Mouse (Mus musculus) limb, embryonic 11.5 days (tissue): ENCODE results near the gene A730049H05Rik. TPM values are rescaled to one million over a fixed set of nuclear protein-coding genes. Genes with fewer than 3 reads are reported as not detected.

ENCODE experiments used
- ATAC-seq: fragments of 200-750 bp; cut with Nextera tagmentation; 2 replicates; pipeline ENCODE4 v1.8.0; 2017; ENCODE audit warnings: low read depth; ENCODE audit not compliant: insufficient number of reproducible peaks, low FRiP score, low TSS enrichment
- DNase-seq: peaks from one replicate; pipeline ENCODE4 v3.0.0-alpha.2; 2015; ENCODE audit warnings: low spot score
- H3K27ac ChIP-seq: fragments of 300-500 bp; sonication (generic); replicated peaks from 2 replicates; pipeline ENCODE4 v1.5.1; 2014; ENCODE audit warnings: low read depth, mild to moderate bottlenecking, low read length
- H3K27me3 ChIP-seq: fragments of 300-500 bp; sonication (generic); 2 replicates; pipeline ENCODE4 v1.6.1; 2014; ENCODE audit warnings: mild to moderate bottlenecking, low read length, mixed read lengths; ENCODE audit not compliant: control insufficient read depth, insufficient read depth
- H3K36me3 ChIP-seq: fragments of 300-500 bp; sonication (generic); 2 replicates; pipeline ENCODE4 v1.6.1; 2014; ENCODE audit warnings: mild to moderate bottlenecking, low read length, moderate library complexity, mixed read lengths; ENCODE audit not compliant: control insufficient read depth, insufficient read depth
- H3K4me1 ChIP-seq: fragments of 300-500 bp; sonication (generic); 2 replicates; pipeline ENCODE4 v1.6.1; 2014; ENCODE audit warnings: low read length, mixed read lengths; ENCODE audit not compliant: control insufficient read depth, insufficient read depth
- H3K4me2 ChIP-seq: fragments of 300-500 bp; sonication (generic); 2 replicates; pipeline ENCODE4 v1.6.1; 2014; ENCODE audit warnings: low read depth, mild to moderate bottlenecking, moderate library complexity; ENCODE audit not compliant: severe bottlenecking
- H3K4me3 ChIP-seq: fragments of 300-500 bp; sonication (generic); 2 replicates; pipeline ENCODE4 v1.5.1; 2014; ENCODE audit warnings: low read depth, low read length
- H3K9ac ChIP-seq: fragments of 300-500 bp; sonication (generic); 2 replicates; pipeline ENCODE4 v1.6.1; 2014; ENCODE audit warnings: mild to moderate bottlenecking, low read length
- H3K9me3 ChIP-seq: fragments of 300-500 bp; sonication (generic); 2 replicates; pipeline ENCODE4 v1.6.1; 2016; ENCODE audit warnings: low read length; ENCODE audit not compliant: control insufficient read depth
- WGBS: fragments of 180-500 bp; shearing (Covaris S2); extraction: QIAGEN DNeasy Blood & Tissue Kit; methylation state at CpG from one replicate; pipeline ENCODE4 v1.1.7; 2014; 5-methylcytosine and 5-hydroxymethylcytosine counted together
- polyA plus RNA-seq: library from polyadenylated mRNA; unstranded; fragments of >200 nt; fragmentation: Nextera tagmentation; extraction: Ambion mirVana; gene quantifications from 2 replicates; pipeline ENCODE4 v1.2.1, GENCODE M21; 2014

The A730049H05Rik gene
- polyA plus RNA-seq, 1 experiment from 2014 or later, result 0.55 TPM

- DNase-seq, result no peak
- Histone ChIP-seq H3K9me3 (no peaks in the 10 kb centered on the region), H3K4me3 (no peak overlapping the region), H3K4me2 (no peak overlapping the region), H3K36me3 (no peaks in the 10 kb centered on the region), H3K9ac (no peak overlapping the region), H3K27me3 (no peaks in the 10 kb centered on the region), H3K27ac (no peak overlapping the region), H3K4me1 (0 out of 2 replicates have a peak, but pooled peaks cover 3% of the 10 kb centered on the region)
- WGBS, result 83% methylated on average over 5 of the region's 5 CpGs
- ATAC-seq, result no peak
These were observed 59.8 kb downstream of the A730049H05Rik start for GRCm38 (mm10) chr6:92876121-92876520.

- H3K36me3 ChIP-seq, result no peaks in the 10 kb centered on the region
- 93% methylated on average over 4 of the region's 4 CpGs for WGBS
- H3K9me3 ChIP-seq, result no peaks in the 10 kb centered on the region
These were observed 61.0 kb downstream of the A730049H05Rik start for GRCm38 (mm10) chr6:92877236-92877635.

GRCm38 (mm10) chr6:92878771-92879170 is 62.5 kb downstream of the A730049H05Rik start:
- Histone ChIP-seq H3K9ac (no peak overlapping the region), H3K4me3 (no peak overlapping the region), H3K27ac (no peak overlapping the region), H3K4me2 (no peak overlapping the region), H3K4me1 (no peaks in the 10 kb centered on the region), H3K27me3 (no peaks in the 10 kb centered on the region), H3K9me3 (no peaks in the 10 kb centered on the region), H3K36me3 (no peaks in the 10 kb centered on the region)
- WGBS, result 79% methylated on average over 5 of the region's 5 CpGs
- no peak for ATAC-seq
- DNase-seq, result no peak

More at GRCm38 (mm10) chr6:92877236-92877635, 61.0 kb downstream of the A730049H05Rik start:
- DNase-seq, result no peak
- Histone ChIP-seq H3K9ac (no peak overlapping the region), H3K4me3 (no peak overlapping the region), H3K4me2 (no peak overlapping the region), H3K27ac (no peak overlapping the region), H3K27me3 (no peaks in the 10 kb centered on the region), H3K4me1 (no peaks in the 10 kb centered on the region)
- ATAC-seq, result no peak

DNA sequence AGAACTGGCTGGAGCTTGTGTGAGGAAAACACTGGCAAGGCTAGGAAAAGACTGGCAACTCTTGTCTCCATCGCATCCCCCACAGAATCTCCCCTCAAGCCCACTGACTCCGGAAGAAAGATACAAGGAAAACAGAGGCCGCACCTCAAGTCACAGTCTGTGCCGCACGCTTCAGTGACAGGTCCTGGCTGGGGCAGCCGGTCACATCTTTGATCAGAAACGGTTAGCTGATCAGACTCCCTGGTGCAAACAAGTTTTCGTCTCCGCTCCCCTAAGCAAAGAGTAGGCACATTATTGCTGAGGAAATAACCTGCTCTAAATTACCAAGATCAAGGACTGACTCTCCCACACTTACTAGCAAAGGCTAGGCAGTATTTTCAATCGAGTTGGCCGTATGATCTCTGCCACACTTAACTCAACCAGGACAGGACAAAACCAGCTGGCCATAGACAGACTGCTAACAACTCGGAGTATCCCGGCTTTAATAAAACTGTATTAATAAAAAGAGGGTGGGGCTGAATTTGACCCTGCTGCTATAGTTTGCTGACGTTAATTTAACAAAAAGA is 63.5 kb downstream of the A730049H05Rik start:
- Histone ChIP-seq H3K4me1 (no peaks in the 10 kb centered on the region), H3K9me3 (no peaks in the 10 kb centered on the region), H3K9ac (no peak overlapping the region), H3K27me3 (no peaks in the 10 kb centered on the region), H3K36me3 (no peaks in the 10 kb centered on the region), H3K27ac (no peak overlapping the region), H3K4me3 (no peak overlapping the region), H3K4me2 (no peak overlapping the region)
- 59% methylated on average over 14 of the region's 14 CpGs for WGBS
- ATAC-seq, result no peak
- DNase-seq, result no peak

DNA sequence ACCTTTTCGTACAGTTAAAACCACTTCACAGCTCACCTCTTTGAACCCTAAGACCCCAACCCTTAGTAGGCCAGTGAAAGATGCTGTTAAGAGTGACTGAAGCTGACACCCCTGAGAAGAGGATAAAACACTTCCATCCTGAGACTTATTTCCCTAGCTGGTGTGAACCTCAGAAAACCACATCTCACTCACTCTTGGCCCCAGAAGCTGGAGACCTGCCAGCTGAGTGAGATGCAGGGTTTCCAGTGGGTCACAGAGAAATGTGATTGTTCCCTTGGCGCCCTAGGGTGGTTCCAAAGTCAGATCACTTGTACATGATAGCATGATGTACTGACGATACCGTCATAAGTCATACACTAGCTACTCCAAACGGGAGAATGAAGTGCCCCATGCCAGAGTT is 66.2 kb downstream of the A730049H05Rik start:
- WGBS, result 85% methylated on average over 5 of the region's 5 CpGs
- H3K27ac ChIP-seq, result no peak overlapping the region
- no peak overlapping the region for H3K4me3 ChIP-seq
- H3K36me3 ChIP-seq, result no peaks in the 10 kb centered on the region
- DNase-seq (no peak), ATAC-seq (no peak)
- no peaks in the 10 kb centered on the region for H3K27me3 ChIP-seq
- H3K9me3 ChIP-seq, result no peaks in the 10 kb centered on the region
- H3K4me2 ChIP-seq, result no peak overlapping the region
- H3K4me1 ChIP-seq, result no peaks in the 10 kb centered on the region
- no peak overlapping the region for H3K9ac ChIP-seq

DNA sequence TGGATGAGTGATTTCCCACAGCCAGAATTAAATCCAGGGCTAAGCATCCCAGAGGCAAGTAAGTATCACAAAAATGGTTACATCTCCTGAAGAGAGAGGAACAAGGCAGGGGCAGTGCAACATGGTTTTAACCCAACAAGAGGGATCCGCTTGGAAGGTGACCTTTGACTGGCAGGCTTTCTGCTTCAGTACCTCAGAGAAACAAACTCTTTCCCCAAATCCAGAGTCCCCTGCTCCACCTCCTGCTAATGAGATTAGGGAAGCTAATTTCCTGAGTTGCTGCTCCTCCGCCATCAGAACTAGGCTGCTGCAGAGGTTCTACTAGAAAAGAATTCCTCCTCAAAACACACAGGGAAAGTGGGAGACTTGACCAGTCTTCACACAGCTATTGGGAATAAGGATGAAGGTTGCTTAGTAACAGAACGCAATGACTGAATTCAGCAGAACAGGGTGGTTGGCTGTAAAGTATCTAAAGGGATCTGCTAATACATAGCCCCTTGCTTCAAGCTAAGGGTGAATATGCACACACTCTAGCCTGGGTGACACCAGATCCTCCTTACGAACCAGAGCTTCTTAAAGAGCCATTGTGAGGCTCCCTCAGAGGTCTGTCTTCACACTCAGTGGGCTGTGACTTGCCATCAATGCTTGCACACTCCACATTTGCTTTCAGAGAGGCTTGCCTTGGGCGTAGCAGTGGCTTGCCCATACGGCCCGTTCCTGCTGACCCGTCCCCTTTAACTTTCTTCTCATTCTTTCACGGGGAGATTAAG is 67.0 kb downstream of the A730049H05Rik start:
- no peak overlapping the region for H3K27ac ChIP-seq
- ATAC-seq, result no peak

DNA sequence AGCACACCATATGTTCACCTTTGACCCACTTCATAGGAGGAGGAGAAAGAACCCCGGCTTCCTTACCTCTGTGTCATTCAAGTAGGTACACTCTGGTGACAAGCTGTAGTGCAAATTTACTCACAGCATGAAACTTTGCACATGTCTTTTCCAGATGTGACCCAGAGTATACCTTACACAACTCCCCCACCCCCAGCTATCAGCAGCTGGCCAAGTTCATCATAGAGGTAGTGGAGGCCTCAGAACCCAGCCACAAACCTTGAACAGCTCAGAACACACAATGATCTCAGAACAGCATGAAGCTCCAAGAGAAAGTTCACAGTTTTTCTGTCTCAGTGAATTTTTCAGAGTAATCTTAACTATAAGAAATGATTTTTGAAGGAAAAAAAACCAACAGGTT is 75.3 kb downstream of the A730049H05Rik start:
- peaks cover 5% of the 10 kb centered on the region; the same call in 1 of the 2 replicates for H3K4me1 ChIP-seq
- 19% methylated on average over 1 of the region's 1 CpGs for WGBS
- no peaks in the 10 kb centered on the region for H3K36me3 ChIP-seq
- peak; percentile 57; the same call in 1 of the 2 replicates for ATAC-seq
- no peaks in the 10 kb centered on the region for H3K9me3 ChIP-seq
- no peak overlapping the region for H3K27ac ChIP-seq
- H3K4me3 ChIP-seq, result no peak overlapping the region
- H3K9ac ChIP-seq, result no peak overlapping the region
- no peak for DNase-seq
- no peaks in the 10 kb centered on the region for H3K27me3 ChIP-seq
- no peak overlapping the region for H3K4me2 ChIP-seq

More for the DNA sequence above, 67.0 kb downstream of the A730049H05Rik start:
- no peak overlapping the region for H3K4me2 ChIP-seq
- H3K9me3 ChIP-seq, result no peaks in the 10 kb centered on the region
- 47% methylated on average over 9 of the region's 9 CpGs for WGBS
- H3K4me3 ChIP-seq, result no peak overlapping the region
- no peaks in the 10 kb centered on the region for H3K4me1 ChIP-seq
- H3K36me3 ChIP-seq, result no peaks in the 10 kb centered on the region
- DNase-seq, result no peak
- no peak overlapping the region for H3K9ac ChIP-seq
- no peaks in the 10 kb centered on the region for H3K27me3 ChIP-seq
